Comparison of ENCODE assay signal across 24 mouse cellular contexts in the genomic region with DNA sequence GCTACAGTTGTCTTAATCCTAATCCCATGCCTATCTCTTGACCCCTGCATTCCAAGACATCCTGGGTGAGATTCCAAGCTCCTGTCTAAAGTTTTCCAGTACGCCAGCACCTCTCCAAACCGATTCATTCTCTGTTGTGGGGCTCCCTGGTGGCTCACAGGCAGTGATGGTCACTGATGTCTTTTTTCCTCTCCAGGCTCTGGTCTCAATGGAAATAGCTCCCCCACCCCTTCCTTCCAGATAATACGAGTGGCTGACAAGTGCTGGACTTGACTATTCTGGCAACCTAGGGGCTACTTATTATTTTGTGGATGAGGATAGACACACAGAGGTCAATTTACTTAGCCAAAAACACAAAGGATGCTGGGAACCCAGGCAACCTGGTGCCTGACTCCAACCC. TPM values are rescaled to one million over a fixed set of nuclear protein-coding genes. Genes with fewer than 3 reads are reported as not detected.
DNase-seq lines count a peak whose midpoint lies in the region; ATAC-seq and TF ChIP-seq lines count a peak whose summit lies in the region.
"Had no signal": no experiment of that assay in that cellular context is flagged by ENCODE, and none has a peak within 500 bp of the region (broad histone marks: within the 10 kb centered on the region; RNA-seq: fewer than 3 reads in every experiment).

No protein-coding gene starts in this region.

- DNase-seq in heart, adult 11 months, result peak; percentile 95
- no peak for DNase-seq in heart, postnatal 10 days
- DNase-seq in liver, result no peak
- DNase-seq in liver, embryonic 14.5 days (ENCODE audit: low read depth in 3 of 3, low spot score in 3 of 3), result no peak
- DNase-seq in urinary bladder, postnatal 4 days (ENCODE audit: low spot score in 2 of 2), result no peak
- DNase-seq: adrenal gland, postnatal 10 days; adrenal gland, postnatal 36 days; B cell, adult 2 months; cerebellum, adult 18-20 months; cerebellum, adult 9-10 months; cerebellum, postnatal 14 days; gastrocnemius, postnatal 10 days; gastrocnemius, postnatal 36 days; heart, adult 18-20 months; heart, postnatal 36 days had no signal

- H3K36me3 ChIP-seq in liver, embryonic 12.5 days, result no peaks in the 10 kb centered on the region
- no peaks in the 10 kb centered on the region for H3K36me3 ChIP-seq in liver, embryonic 14.5 days (replicated peaks; ENCODE audit: control insufficient read depth, insufficient read depth, low read depth)
- no peaks in the 10 kb centered on the region for H3K36me3 ChIP-seq in forebrain, embryonic 15.5 days
- H3K36me3 ChIP-seq: forebrain, embryonic 12.5 days; hindbrain, embryonic 10.5 days; hindbrain, embryonic 13.5 days had no signal

- H3K4me1 ChIP-seq in liver, embryonic 12.5 days, result peaks cover 63% of the 10 kb centered on the region
- peaks cover 36 to 45% of the 10 kb centered on the region in 2 experiments for H3K4me1 ChIP-seq in liver, embryonic 14.5 days (replicated peaks; ENCODE audit: control insufficient read depth in 2 of 2, insufficient read depth in 2 of 2, low read length in 1 of 2)
- H3K4me1 ChIP-seq in forebrain, embryonic 15.5 days, result peaks cover 11% of the 10 kb centered on the region

- H3K4me2 ChIP-seq in liver, embryonic 12.5 days, result peak overlapping the region; percentile 76; the same call in 1 of the 2 replicates
- peak overlapping the region; percentile 88 for H3K4me2 ChIP-seq in liver, embryonic 14.5 days (ENCODE audit: low read depth)
- no peak overlapping the region for H3K4me2 ChIP-seq in forebrain, embryonic 15.5 days (replicated peaks)
- H3K4me2 ChIP-seq: forebrain, embryonic 12.5 days; hindbrain, embryonic 13.5 days had no signal

- WGBS in liver, embryonic 12.5 days (ENCODE audit: insufficient replicate concordance), result 55% methylated on average over 3 of the region's 3 CpGs
- 65% methylated on average over 3 of the region's 3 CpGs for WGBS in liver, embryonic 14.5 days (ENCODE audit: insufficient replicate concordance)
- 62% methylated on average over 3 of the region's 3 CpGs for WGBS in forebrain, embryonic 15.5 days

- no peaks in the 10 kb centered on the region for H3K9me3 ChIP-seq in liver, embryonic 12.5 days (replicated peaks)
- no peaks in the 10 kb centered on the region for H3K9me3 ChIP-seq in liver, embryonic 14.5 days (ENCODE audit: control insufficient read depth, low read length)
- no peaks in the 10 kb centered on the region for H3K9me3 ChIP-seq in forebrain, embryonic 15.5 days
- H3K9me3 ChIP-seq: forebrain, embryonic 12.5 days; G1E; hindbrain, embryonic 10.5 days; hindbrain, embryonic 13.5 days had no signal

- intact Hi-C loops in heart, postnatal 10 days (cut with DNase I), result no loop called here

- TF ChIP-seq CTCF in liver, embryonic 14.5 days (IDR thresholded peaks at IDR 0.05; ENCODE audit: low read depth), result no peak

- H3K27ac ChIP-seq in liver, embryonic 12.5 days, result peak overlapping the region; percentile 95
- H3K27ac ChIP-seq in liver, embryonic 14.5 days, result peak overlapping the region; percentile 99
- H3K27ac ChIP-seq in forebrain, embryonic 15.5 days (replicated peaks), result no peak overlapping the region
- H3K27ac ChIP-seq: forebrain, embryonic 12.5 days; hindbrain, embryonic 10.5 days; hindbrain, embryonic 13.5 days had no signal

- TF ChIP-seq EP300 in liver, embryonic 14.5 days (IDR thresholded peaks at IDR 0.05; ENCODE audit: low read depth), result no peak

- H3K4me3 ChIP-seq in liver, embryonic 12.5 days, result no peak overlapping the region
- H3K4me3 ChIP-seq in liver, embryonic 14.5 days (ENCODE audit: insufficient read depth in 1 of 2, low read depth in 2 of 2, low read length in 2 of 2), result no peak overlapping the region
- no peak overlapping the region for H3K4me3 ChIP-seq in forebrain, embryonic 15.5 days
- H3K4me3 ChIP-seq: forebrain, embryonic 12.5 days; hindbrain, embryonic 10.5 days; hindbrain, embryonic 13.5 days had no signal

- H3K9ac ChIP-seq in liver, embryonic 12.5 days, result peak overlapping the region; percentile 34
- H3K9ac ChIP-seq in liver, embryonic 14.5 days (replicated peaks), result peak overlapping the region; percentile 94
- H3K9ac ChIP-seq in forebrain, embryonic 15.5 days (replicated peaks), result no peak overlapping the region
- H3K9ac ChIP-seq: forebrain, embryonic 12.5 days; hindbrain, embryonic 13.5 days had no signal

- ATAC-seq in liver, embryonic 12.5 days, result no peak
- no peak for ATAC-seq in liver, embryonic 14.5 days (ENCODE audit: insufficient read depth)
- ATAC-seq in forebrain, embryonic 15.5 days (replicated peaks), result no peak
- ATAC-seq: forebrain, embryonic 16.5 days; hindbrain, embryonic 16.5 days; Patski had no signal

- peaks cover 16% of the 10 kb centered on the region for H3K27me3 ChIP-seq in liver, embryonic 12.5 days (replicated peaks)
- H3K27me3 ChIP-seq in liver, embryonic 14.5 days (ENCODE audit: control insufficient read depth, insufficient read depth, low read length), result peaks cover 12% of the 10 kb centered on the region
- H3K27me3 ChIP-seq in forebrain, embryonic 15.5 days, result peaks cover 12% of the 10 kb centered on the region; the same call in 1 of the 2 replicates
- H3K27me3 ChIP-seq: Patski had no signal

RNA-seq across cellular contexts. Expression of a gene that starts 33.2 kb away (rescaled TPM):
- 10 to 100 TPM; 15.5 to 16.0 TPM for total RNA-seq in heart, postnatal 10 days (2021)
- polyA plus RNA-seq in liver, embryonic 12.5 days (2016; fragmentation: Nextera tagmentation; extraction: Ambion mirVana), result 21.1 and 21.4 TPM in 2 replicates
- polyA plus RNA-seq in liver, embryonic 14.5 days (2012; rRNA removed), result 8.6 and 9.9 TPM in 2 replicates
- polyA plus RNA-seq in liver, embryonic 14.5 days (2014; fragmentation: Nextera tagmentation; extraction: Ambion mirVana), result 15.8 and 16.4 TPM in 2 replicates
- polyA plus RNA-seq in forebrain, embryonic 15.5 days (2015; fragmentation: Nextera tagmentation; extraction: Ambion mirVana), result 2.7 and 3.4 TPM in 2 replicates
